Comparison of ENCODE assay signal across 30 mouse cellular contexts in the genomic region with DNA sequence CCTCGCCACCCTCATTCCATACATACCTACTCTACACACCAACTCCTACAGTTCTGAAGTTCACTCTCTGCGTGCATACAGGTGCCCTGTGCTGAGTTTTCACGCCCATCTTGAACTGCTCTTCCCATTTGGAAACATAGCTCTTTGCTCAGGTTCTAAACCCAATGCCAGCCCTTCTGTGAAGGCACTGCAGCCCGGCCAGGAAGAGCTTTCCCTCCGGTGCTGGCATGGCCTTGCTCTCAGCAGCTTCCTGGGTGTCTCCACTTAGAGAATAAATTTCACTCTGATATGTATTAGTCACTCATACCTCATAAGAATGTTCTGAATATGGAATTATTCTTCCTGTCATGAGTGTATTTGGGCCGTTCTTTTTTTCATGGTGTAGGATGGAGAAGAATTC. TPM values are rescaled to one million over a fixed set of nuclear protein-coding genes. Genes with fewer than 3 reads are reported as not detected.
DNase-seq lines count a peak whose midpoint lies in the region.
"Had no signal": no experiment of that assay in that cellular context is flagged by ENCODE, and none has a peak within 500 bp of the region (broad histone marks: within the 10 kb centered on the region; RNA-seq: fewer than 3 reads in every experiment).

No protein-coding gene starts in this region.

- H3K4me1 ChIP-seq in heart, embryonic 10.5 days, result no peaks in the 10 kb centered on the region
- H3K4me1 ChIP-seq: embryonic facial prominence, embryonic 10.5 days; embryonic facial prominence, embryonic 13.5 days; forebrain, embryonic 12.5 days; forebrain, embryonic 15.5 days; heart, embryonic 12.5 days; heart, embryonic 15.5 days; hindbrain, embryonic 10.5 days; hindbrain, embryonic 13.5 days; intestine, embryonic 15.5 days had no signal

- no peaks in the 10 kb centered on the region for H3K27me3 ChIP-seq in heart, embryonic 10.5 days (ENCODE audit: insufficient read depth, poor library complexity, severe bottlenecking)
- H3K27me3 ChIP-seq: embryonic facial prominence, embryonic 13.5 days; forebrain, embryonic 12.5 days; forebrain, embryonic 15.5 days; heart, embryonic 12.5 days; heart, embryonic 15.5 days; hindbrain, embryonic 13.5 days; intestine, embryonic 15.5 days; Patski had no signal

- H3K4me3 ChIP-seq in heart, embryonic 10.5 days, result no peak overlapping the region
- H3K4me3 ChIP-seq: embryonic facial prominence, embryonic 10.5 days; embryonic facial prominence, embryonic 13.5 days; erythroblast, embryonic 14.5 days; forebrain, embryonic 12.5 days; forebrain, embryonic 15.5 days; gastrocnemius, adult 2 months; heart, adult 2 months; heart, embryonic 12.5 days; heart, embryonic 15.5 days; hindbrain, embryonic 10.5 days; hindbrain, embryonic 13.5 days; intestine, embryonic 15.5 days had no signal

- WGBS in heart, embryonic 10.5 days, result 83% methylated on average over 6 of the region's 6 CpGs

- no peak overlapping the region for H3K27ac ChIP-seq in heart, embryonic 10.5 days
- H3K27ac ChIP-seq: embryonic facial prominence, embryonic 10.5 days; embryonic facial prominence, embryonic 13.5 days; forebrain, embryonic 12.5 days; forebrain, embryonic 15.5 days; gastrocnemius, adult 2 months; heart, adult 2 months; heart, embryonic 15.5 days; hindbrain, embryonic 10.5 days; hindbrain, embryonic 13.5 days; intestine, embryonic 15.5 days had no signal

- DNase-seq in adrenal gland, adult (ENCODE audit: inconsistent age in 2 of 2, low spot score in 1 of 2), result peak; percentile 50 to 75
- no peak for DNase-seq in adrenal gland, adult 18-20 months (ENCODE audit: low spot score in 2 of 2)
- peak; percentile 32 to 54 for DNase-seq in adrenal gland, postnatal 36 days
- no peak for DNase-seq in adrenal gland, postnatal 4 days (ENCODE audit: low spot score in 2 of 2)
- DNase-seq in heart, embryonic 10.5 days (ENCODE audit: low spot score), result peak; percentile 33
- no peak for DNase-seq in heart, adult 18-20 months
- DNase-seq: cerebellum, adult 11-12 months; cerebellum, adult 8-10 months; cerebellum, postnatal 10 days; cerebellum, postnatal 36 days; embryo, embryonic 11 days; gastrocnemius, adult 2 months; gastrocnemius, postnatal 14 days; heart, adult 2 months; heart, postnatal 10 days; heart, postnatal 36 days; kidney, adult 11 months; kidney, adult 8-10 months had no signal

- peaks cover 77% of the 10 kb centered on the region for H3K36me3 ChIP-seq in heart, embryonic 10.5 days

- no peaks in the 10 kb centered on the region for H3K9me3 ChIP-seq in heart, embryonic 10.5 days
- H3K9me3 ChIP-seq: embryonic facial prominence, embryonic 10.5 days; embryonic facial prominence, embryonic 13.5 days; forebrain, embryonic 12.5 days; forebrain, embryonic 15.5 days; G1E; heart, embryonic 12.5 days; heart, embryonic 15.5 days; hindbrain, embryonic 10.5 days; hindbrain, embryonic 13.5 days; intestine, embryonic 15.5 days had no signal

RNA-seq across cellular contexts. Expression of a gene that starts 9.4 kb away (rescaled TPM):
- 10 to 100 TPM; 11.0 to 15.0 TPM for total RNA-seq in adrenal gland, adult 18-20 months (2021)
- total RNA-seq in adrenal gland, postnatal 36 days (2021), result 10 to 100 TPM; 10.4 to 11.7 TPM
- 10 to 100 TPM; 13.6 to 15.3 TPM for total RNA-seq in adrenal gland, postnatal 4 days (2021)
- polyA plus RNA-seq in heart, embryonic 10.5 days (2016; fragmentation: Nextera tagmentation; extraction: Ambion mirVana), result 2.2 and 3.8 TPM in 2 replicates
- total RNA-seq in heart, adult 18-20 months (2021), result 10 to 100 TPM in 1 of 2 experiments, 1 to 10 TPM in 1; 10.0 to 12.4 TPM
- polyA plus RNA-seq: Patski had no signal

RNA-seq across cellular contexts. Expression of a gene that starts 50.4 kb away (rescaled TPM):
- 10 to 100 TPM; 59.5 to 80.9 TPM for total RNA-seq in adrenal gland, adult 18-20 months (2021)
- 10 to 100 TPM; 82.8 to 91.6 TPM for total RNA-seq in adrenal gland, postnatal 36 days (2021)
- 10 to 100 TPM; 70.1 to 75.1 TPM for total RNA-seq in adrenal gland, postnatal 4 days (2021)
- 56.4 and 67.1 TPM in 2 replicates for polyA plus RNA-seq in heart, embryonic 10.5 days (2016; fragmentation: Nextera tagmentation; extraction: Ambion mirVana)
- 10 to 100 TPM; 41.5 to 41.8 TPM for total RNA-seq in heart, adult 18-20 months (2021)

RNA-seq across cellular contexts. Expression of a gene that starts 50.5 kb away (rescaled TPM):
- total RNA-seq in adrenal gland, adult 18-20 months (2021), result 1 to 10 TPM; 2.0 to 2.8 TPM
- total RNA-seq in adrenal gland, postnatal 36 days (2021), result 1 to 10 TPM in 1 of 2 experiments, under 1 TPM in 1; 0.56 to 1.6 TPM
- total RNA-seq in adrenal gland, postnatal 4 days (2021), result 1 to 10 TPM; 1.9 to 2.9 TPM
- polyA plus RNA-seq in heart, embryonic 10.5 days (2016; fragmentation: Nextera tagmentation; extraction: Ambion mirVana), result 0.38 and 1.3 TPM in 2 replicates
- total RNA-seq in heart, adult 18-20 months (2021), result 1 to 10 TPM; 1.2 to 1.5 TPM

Comparison
In these comparisons a context has a peak if more than half of its experiments do, and no peak if none do; other contexts are left out.
1. DNase-seq: peak in adrenal gland, adult (2 of 2), adrenal gland, postnatal 36 days (2 of 2) and heart, embryonic 10.5 days (single experiment); none in adrenal gland, adult 18-20 months (0 of 2), adrenal gland, postnatal 4 days (0 of 2) and heart, adult 18-20 months (0 of 2).